Mouse (Mus musculus): ENCODE results near the gene Rasgrf1. TPM values are rescaled to one million over a fixed set of nuclear protein-coding genes. Genes with fewer than 3 reads are reported as not detected.

The Rasgrf1 gene
- polyA plus RNA-seq, 1 experiment from 2014 or later, result not detected

DNA sequence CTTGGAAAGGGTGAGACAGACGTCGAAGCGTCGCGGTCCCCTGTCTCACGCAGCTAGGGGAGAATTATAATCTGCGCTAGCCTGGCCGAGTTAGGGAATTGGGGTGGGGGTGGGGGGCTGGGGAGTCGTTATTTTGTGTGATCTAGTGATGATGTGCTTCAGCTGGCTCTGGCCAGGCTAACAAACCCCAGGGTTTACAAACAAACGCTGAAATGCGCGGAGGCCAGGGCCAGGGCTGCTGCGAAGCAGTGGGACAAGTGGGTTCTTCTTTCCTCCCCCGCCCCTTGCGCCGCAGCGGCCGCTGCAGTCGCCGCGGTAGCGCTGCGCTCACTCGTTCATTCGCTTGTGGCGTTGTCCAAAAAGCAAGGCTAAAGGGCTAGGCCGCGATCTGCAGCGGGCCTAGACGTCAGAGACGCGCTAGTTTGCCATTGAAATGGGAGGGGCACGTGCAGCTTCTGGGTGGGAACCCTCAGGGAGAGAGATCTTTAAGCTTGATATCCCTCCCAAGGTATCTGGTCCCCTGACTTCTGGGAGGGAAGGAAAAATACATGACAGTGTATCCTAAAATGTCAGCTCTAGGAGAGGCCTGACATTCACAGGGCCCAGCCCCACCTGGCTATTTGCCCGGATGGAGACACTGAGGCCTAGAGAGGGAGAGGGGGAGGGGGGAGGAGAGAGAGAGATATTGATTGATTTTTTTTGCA lies 1.2 kb downstream of the Rasgrf1 start:
- no peaks in the 10 kb centered on the region for H3K9me3 ChIP-seq (ENCODE audit: control insufficient read depth, low read length)
- ATAC-seq (replicated peaks; ENCODE audit: low FRiP score) (0 out of 2 replicates have a peak, but pooled peaks have one; percentile 11), DNase-seq (ENCODE audit: low spot score) (no peak)
- H3K4me2 ChIP-seq, result no peak overlapping the region
- H3K36me3 ChIP-seq (ENCODE audit: control insufficient read depth, insufficient read depth, low read length), result no peaks in the 10 kb centered on the region
- no peak overlapping the region for H3K4me3 ChIP-seq (ENCODE audit: low read depth, low read length)
- 3% methylated on average over 34 of the region's 34 CpGs for WGBS
- no peak overlapping the region for H3K27ac ChIP-seq (ENCODE audit: low read depth, low read length)
- H3K4me1 ChIP-seq (replicated peaks; ENCODE audit: control insufficient read depth, insufficient read depth, low read length), result peaks cover 8% of the 10 kb centered on the region; the same call in 1 of the 2 replicates
- H3K9ac ChIP-seq (ENCODE audit: low read depth, low read length), result no peak overlapping the region
- peaks cover 64% of the 10 kb centered on the region for H3K27me3 ChIP-seq (replicated peaks; ENCODE audit: control insufficient read depth, insufficient read depth, low read length)

DNA sequence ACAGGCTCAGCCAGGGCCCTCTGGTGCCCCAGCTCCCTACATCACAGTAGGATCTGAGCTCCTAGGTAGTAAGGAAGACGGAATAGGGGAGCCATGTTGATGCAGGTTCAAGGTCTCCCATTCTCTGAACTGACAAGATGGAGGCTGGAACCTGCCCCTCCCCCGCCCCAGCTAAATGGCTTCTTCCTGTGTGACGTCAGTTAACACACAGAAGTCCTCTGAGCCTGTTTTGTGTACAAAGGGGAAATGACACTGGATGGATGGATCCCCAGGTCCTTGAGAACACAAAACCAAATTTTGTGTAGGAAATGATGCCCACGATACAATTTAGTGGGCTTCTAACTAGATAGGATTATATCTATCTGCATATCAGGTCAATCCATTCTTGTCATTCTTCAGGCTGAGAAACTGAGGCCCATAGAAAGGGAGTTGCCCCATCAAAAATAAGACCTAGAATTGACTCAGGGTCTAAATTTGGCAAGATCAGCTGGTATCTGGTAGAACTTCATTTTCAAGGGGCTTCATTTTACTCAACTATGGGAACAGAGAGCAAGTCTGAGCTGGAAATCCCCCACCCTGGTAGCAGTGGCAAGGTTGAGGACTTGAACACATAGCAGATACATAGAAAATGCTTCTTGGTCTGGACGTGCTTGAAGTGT lies 2.3 kb downstream of the Rasgrf1 start:
- WGBS, result 63% methylated on average over 5 of the region's 5 CpGs
- ATAC-seq (replicated peaks; ENCODE audit: low FRiP score), result no peak
- Histone ChIP-seq H3K9ac (ENCODE audit: low read depth, low read length) (no peak overlapping the region), H3K9me3 (ENCODE audit: control insufficient read depth, low read length) (no peaks in the 10 kb centered on the region), H3K27me3 (replicated peaks; ENCODE audit: control insufficient read depth, insufficient read depth, low read length) (peaks cover 58% of the 10 kb centered on the region), H3K4me2 (no peak overlapping the region), H3K4me3 (ENCODE audit: low read depth, low read length) (no peak overlapping the region), H3K4me1 (replicated peaks; ENCODE audit: control insufficient read depth, insufficient read depth, low read length) (peaks cover 8% of the 10 kb centered on the region; the same call in 1 of the 2 replicates), H3K27ac (ENCODE audit: low read depth, low read length) (no peak overlapping the region), H3K36me3 (ENCODE audit: control insufficient read depth, insufficient read depth, low read length) (no peaks in the 10 kb centered on the region)
- DNase-seq (ENCODE audit: low spot score), result no peak

GRCm38 (mm10) chr9:89913135-89913534 lies 3.4 kb downstream of the Rasgrf1 start:
- Histone ChIP-seq H3K4me2 (no peak overlapping the region), H3K27me3 (replicated peaks; ENCODE audit: control insufficient read depth, insufficient read depth, low read length) (peaks cover 46% of the 10 kb centered on the region), H3K36me3 (ENCODE audit: control insufficient read depth, insufficient read depth, low read length) (no peaks in the 10 kb centered on the region), H3K9me3 (ENCODE audit: control insufficient read depth, low read length) (no peaks in the 10 kb centered on the region), H3K9ac (ENCODE audit: low read depth, low read length) (no peak overlapping the region), H3K4me3 (ENCODE audit: low read depth, low read length) (no peak overlapping the region), H3K4me1 (replicated peaks; ENCODE audit: control insufficient read depth, insufficient read depth, low read length) (peaks cover 8% of the 10 kb centered on the region; the same call in 1 of the 2 replicates), H3K27ac (ENCODE audit: low read depth, low read length) (no peak overlapping the region)
- peak; percentile 30; the same call in 1 of the 2 replicates for ATAC-seq (replicated peaks; ENCODE audit: low FRiP score)
- DNase-seq (ENCODE audit: low spot score), result no peak
- 37% methylated on average over 4 of the region's 4 CpGs for WGBS

DNA sequence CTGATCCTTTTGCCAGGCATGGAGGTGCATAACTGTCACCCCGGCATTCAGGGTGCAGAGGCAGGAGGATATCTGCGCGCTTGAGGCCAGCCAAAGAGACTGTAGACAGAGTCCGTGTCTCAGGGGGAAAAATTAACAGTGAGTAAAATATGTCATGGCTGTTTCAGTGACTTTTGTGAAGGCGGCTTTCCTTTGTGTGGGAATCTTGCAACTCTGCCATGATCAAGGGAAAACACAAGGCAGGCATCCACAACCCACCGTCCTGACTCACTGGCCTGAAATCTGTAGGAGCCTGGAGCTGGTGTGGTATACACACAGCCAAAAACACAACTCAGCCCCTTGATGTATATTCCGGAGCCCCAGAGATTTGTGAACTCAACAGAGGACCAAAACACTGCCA lies 6.8 kb downstream of the Rasgrf1 start:
- 89% methylated on average over 7 of the region's 7 CpGs for whole genome bisulfite sequencing
- H3K9ac ChIP-seq (ENCODE audit: low read depth, low read length), result no peak overlapping the region
- no peaks in the 10 kb centered on the region for H3K9me3 ChIP-seq (ENCODE audit: control insufficient read depth, low read length)
- H3K4me2 ChIP-seq, result no peak overlapping the region
- no peak for DNase-seq (ENCODE audit: low spot score)
- no peak for ATAC-seq (replicated peaks; ENCODE audit: low FRiP score)
- H3K36me3 ChIP-seq (ENCODE audit: control insufficient read depth, insufficient read depth, low read length), result no peaks in the 10 kb centered on the region
- no peak overlapping the region for H3K4me3 ChIP-seq (ENCODE audit: low read depth, low read length)
- peaks cover 13% of the 10 kb centered on the region for H3K27me3 ChIP-seq (replicated peaks; ENCODE audit: control insufficient read depth, insufficient read depth, low read length)
- no peaks in the 10 kb centered on the region for H3K4me1 ChIP-seq (replicated peaks; ENCODE audit: control insufficient read depth, insufficient read depth, low read length)
- H3K27ac ChIP-seq (ENCODE audit: low read depth, low read length), result no peak overlapping the region

- H3K27me3 ChIP-seq (replicated peaks; ENCODE audit: control insufficient read depth, insufficient read depth, low read length), result peaks cover 5% of the 10 kb centered on the region; the same call in 1 of the 2 replicates
- no peak overlapping the region for H3K4me2 ChIP-seq
- H3K4me1 ChIP-seq (replicated peaks; ENCODE audit: control insufficient read depth, insufficient read depth, low read length), result no peaks in the 10 kb centered on the region
- WGBS, result 62% methylated on average over 1 of the region's 1 CpGs
- DNase-seq (ENCODE audit: low spot score) (no peak), ATAC-seq (replicated peaks; ENCODE audit: low FRiP score) (no peak)
- H3K4me3 ChIP-seq (ENCODE audit: low read depth, low read length), result no peak overlapping the region
- no peak overlapping the region for H3K27ac ChIP-seq (ENCODE audit: low read depth, low read length)
- H3K9me3 ChIP-seq (ENCODE audit: control insufficient read depth, low read length), result no peaks in the 10 kb centered on the region
- H3K36me3 ChIP-seq (ENCODE audit: control insufficient read depth, insufficient read depth, low read length), result no peaks in the 10 kb centered on the region
- no peak overlapping the region for H3K9ac ChIP-seq (ENCODE audit: low read depth, low read length)
Measured at GRCm38 (mm10) chr9:89917431-89917830, 7.7 kb downstream of the Rasgrf1 start.

GRCm38 (mm10) chr9:89918832-89919231 lies 9.1 kb downstream of the Rasgrf1 start:
- WGBS, result 78% methylated on average over 5 of the region's 5 CpGs
- Histone ChIP-seq H3K27ac (ENCODE audit: low read depth, low read length) (no peak overlapping the region), H3K36me3 (ENCODE audit: control insufficient read depth, insufficient read depth, low read length) (no peaks in the 10 kb centered on the region), H3K4me3 (ENCODE audit: low read depth, low read length) (no peak overlapping the region), H3K9ac (ENCODE audit: low read depth, low read length) (no peak overlapping the region), H3K27me3 (replicated peaks; ENCODE audit: control insufficient read depth, insufficient read depth, low read length) (peaks cover 2% of the 10 kb centered on the region; the same call in 1 of the 2 replicates), H3K4me1 (replicated peaks; ENCODE audit: control insufficient read depth, insufficient read depth, low read length) (no peaks in the 10 kb centered on the region), H3K4me2 (no peak overlapping the region), H3K9me3 (ENCODE audit: control insufficient read depth, low read length) (no peaks in the 10 kb centered on the region)
- ATAC-seq (replicated peaks; ENCODE audit: low FRiP score), result no peak
- DNase-seq (ENCODE audit: low spot score), result no peak

DNA sequence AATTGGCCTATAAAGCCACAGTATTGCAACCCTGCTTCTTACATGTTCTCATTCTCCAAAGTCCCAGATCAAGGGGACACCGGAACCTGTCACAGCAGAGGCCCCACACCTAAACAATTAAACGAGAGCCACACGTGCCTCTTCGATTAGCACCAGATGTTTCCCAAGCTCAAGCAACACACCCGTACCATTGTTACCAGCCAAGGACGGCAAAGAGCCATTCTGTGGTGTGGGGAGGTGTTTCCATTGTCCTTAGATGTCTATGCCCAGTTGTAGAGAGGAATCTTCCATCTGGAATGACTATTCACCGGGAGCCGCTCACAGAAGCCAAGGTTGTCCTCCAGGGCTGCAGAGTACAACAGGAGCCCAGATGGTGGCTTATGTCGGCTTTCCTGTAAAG lies 11.4 kb downstream of the Rasgrf1 start:
- no peaks in the 10 kb centered on the region for H3K36me3 ChIP-seq (ENCODE audit: control insufficient read depth, insufficient read depth, low read length)
- WGBS, result 73% methylated on average over 9 of the region's 9 CpGs
- no peak overlapping the region for H3K9ac ChIP-seq (ENCODE audit: low read depth, low read length)
- no peak overlapping the region for H3K4me2 ChIP-seq
- no peak overlapping the region for H3K4me3 ChIP-seq (ENCODE audit: low read depth, low read length)
- DNase-seq (ENCODE audit: low spot score) (no peak), ATAC-seq (replicated peaks; ENCODE audit: low FRiP score) (no peak)
- H3K27ac ChIP-seq (ENCODE audit: low read depth, low read length), result no peak overlapping the region
- H3K9me3 ChIP-seq (ENCODE audit: control insufficient read depth, low read length), result no peaks in the 10 kb centered on the region
- no peaks in the 10 kb centered on the region for H3K4me1 ChIP-seq (replicated peaks; ENCODE audit: control insufficient read depth, insufficient read depth, low read length)
- no peaks in the 10 kb centered on the region for H3K27me3 ChIP-seq (replicated peaks; ENCODE audit: control insufficient read depth, insufficient read depth, low read length)

GRCm38 (mm10) chr9:89922666-89923065 lies 13.0 kb downstream of the Rasgrf1 start:
- no peaks in the 10 kb centered on the region for H3K36me3 ChIP-seq (ENCODE audit: control insufficient read depth, insufficient read depth, low read length)
- no peak overlapping the region for H3K4me3 ChIP-seq (ENCODE audit: low read depth, low read length)
- WGBS, result 93% methylated on average over 1 of the region's 1 CpGs
- H3K27me3 ChIP-seq (replicated peaks; ENCODE audit: control insufficient read depth, insufficient read depth, low read length), result no peaks in the 10 kb centered on the region
- H3K4me1 ChIP-seq (replicated peaks; ENCODE audit: control insufficient read depth, insufficient read depth, low read length), result no peaks in the 10 kb centered on the region
- no peak for ATAC-seq (replicated peaks; ENCODE audit: low FRiP score)
- H3K9me3 ChIP-seq (ENCODE audit: control insufficient read depth, low read length), result no peaks in the 10 kb centered on the region
- DNase-seq (ENCODE audit: low spot score), result no peak
- no peak overlapping the region for H3K4me2 ChIP-seq
- no peak overlapping the region for H3K27ac ChIP-seq (ENCODE audit: low read depth, low read length)
- H3K9ac ChIP-seq (ENCODE audit: low read depth, low read length), result no peak overlapping the region

DNA sequence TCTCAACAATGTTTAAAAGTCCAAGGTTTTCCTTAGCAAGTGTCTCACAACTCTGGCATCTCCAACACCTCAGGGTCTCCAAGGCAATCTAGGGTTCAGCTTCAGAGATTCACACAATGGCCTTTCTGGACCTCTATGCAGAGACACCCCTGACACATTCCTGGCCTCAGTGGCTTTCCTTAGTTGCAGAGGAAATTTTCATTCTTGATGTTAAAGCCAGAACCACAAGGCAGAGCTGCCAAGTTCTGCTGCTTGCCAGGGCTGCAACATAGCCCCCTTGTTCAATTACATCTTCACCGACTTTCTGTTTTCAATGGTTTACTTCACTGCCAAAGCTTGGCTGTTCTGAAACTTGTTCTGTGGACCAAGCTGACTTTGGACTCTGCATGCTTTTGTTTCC lies 15.1 kb downstream of the Rasgrf1 start:
- no peaks in the 10 kb centered on the region for H3K4me1 ChIP-seq (replicated peaks; ENCODE audit: control insufficient read depth, insufficient read depth, low read length)
- H3K36me3 ChIP-seq (ENCODE audit: control insufficient read depth, insufficient read depth, low read length), result no peaks in the 10 kb centered on the region
- DNase-seq (ENCODE audit: low spot score), result no peak
- no peak for ATAC-seq (replicated peaks; ENCODE audit: low FRiP score)
- no peak overlapping the region for H3K27ac ChIP-seq (ENCODE audit: low read depth, low read length)
- no peaks in the 10 kb centered on the region for H3K9me3 ChIP-seq (ENCODE audit: control insufficient read depth, low read length)
- 90% methylated on average over 1 of the region's 1 CpGs for WGBS
- H3K4me2 ChIP-seq, result no peak overlapping the region
- no peak overlapping the region for H3K9ac ChIP-seq (ENCODE audit: low read depth, low read length)
- no peaks in the 10 kb centered on the region for H3K27me3 ChIP-seq (replicated peaks; ENCODE audit: control insufficient read depth, insufficient read depth, low read length)
- no peak overlapping the region for H3K4me3 ChIP-seq (ENCODE audit: low read depth, low read length)

Data from liver, embryonic 11.5 days (tissue).